Mouse (Mus musculus): Measurements from ENCODE around the gene Snip1.

The Snip1 gene

GRCm38 (mm10) chr4:125099458-125099857 is 33.0 kb downstream of the Snip1 start:
- DNase-seq (ENCODE audit: low spot score in 2 of 2), result peak; percentile 57 to 82

GRCm38 (mm10) chr4:125101334-125101733 is 34.9 kb downstream of the Snip1 start:
- no peak for DNase-seq (ENCODE audit: low spot score in 2 of 2)

- DNase-seq (ENCODE audit: low spot score in 2 of 2), result no peak
Measured at GRCm38 (mm10) chr4:125105354-125105753, 38.9 kb downstream of the Snip1 start.

DNA sequence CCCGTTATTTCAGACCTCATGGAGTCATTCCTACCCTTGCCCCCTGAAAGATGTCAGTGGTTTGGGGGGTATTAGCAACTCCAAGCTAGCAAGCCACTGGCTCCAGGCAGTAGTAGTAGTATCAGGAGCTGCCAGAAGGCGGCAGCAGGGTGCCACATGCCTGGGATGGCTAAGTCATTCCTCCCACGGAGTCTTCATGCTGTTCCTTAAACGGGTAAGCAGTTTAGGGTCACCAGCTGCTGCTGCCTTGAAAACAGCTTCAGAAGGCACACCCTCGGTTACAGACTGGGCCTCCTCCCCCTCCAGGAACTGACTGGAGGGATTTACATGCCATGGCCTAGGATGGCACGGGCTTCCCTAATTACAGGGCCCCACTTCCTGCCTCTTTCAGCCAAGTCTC is 48.2 kb downstream of the Snip1 start:
- peak; percentile 81 to 89 for DNase-seq (ENCODE audit: low spot score in 2 of 2)

DNA sequence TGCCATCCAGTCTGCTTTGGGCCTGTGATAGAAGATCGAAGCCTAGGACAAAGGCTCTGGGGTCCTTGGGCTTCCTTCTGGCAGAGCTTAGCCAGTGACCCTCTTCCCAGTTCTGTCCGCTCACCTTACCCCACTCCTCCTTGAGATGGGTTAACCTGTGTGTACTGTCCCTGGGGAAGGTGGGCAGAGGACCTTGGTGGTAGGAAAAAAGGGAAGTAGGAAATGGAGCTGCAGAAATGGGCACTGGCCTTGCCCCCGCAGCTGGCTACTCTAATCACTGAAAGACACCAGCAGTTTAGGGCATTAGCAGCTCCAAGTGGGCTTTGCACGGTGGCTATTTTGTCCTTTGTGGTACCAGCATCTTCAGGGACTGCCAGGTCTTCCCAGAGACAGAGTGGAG is 48.6 kb downstream of the Snip1 start:
- DNase-seq (ENCODE audit: low spot score in 2 of 2), result no peak

- DNase-seq (ENCODE audit: low spot score in 2 of 2), result no peak
Measured at GRCm38 (mm10) chr4:125115710-125116089, 49.2 kb downstream of the Snip1 start.

DNA sequence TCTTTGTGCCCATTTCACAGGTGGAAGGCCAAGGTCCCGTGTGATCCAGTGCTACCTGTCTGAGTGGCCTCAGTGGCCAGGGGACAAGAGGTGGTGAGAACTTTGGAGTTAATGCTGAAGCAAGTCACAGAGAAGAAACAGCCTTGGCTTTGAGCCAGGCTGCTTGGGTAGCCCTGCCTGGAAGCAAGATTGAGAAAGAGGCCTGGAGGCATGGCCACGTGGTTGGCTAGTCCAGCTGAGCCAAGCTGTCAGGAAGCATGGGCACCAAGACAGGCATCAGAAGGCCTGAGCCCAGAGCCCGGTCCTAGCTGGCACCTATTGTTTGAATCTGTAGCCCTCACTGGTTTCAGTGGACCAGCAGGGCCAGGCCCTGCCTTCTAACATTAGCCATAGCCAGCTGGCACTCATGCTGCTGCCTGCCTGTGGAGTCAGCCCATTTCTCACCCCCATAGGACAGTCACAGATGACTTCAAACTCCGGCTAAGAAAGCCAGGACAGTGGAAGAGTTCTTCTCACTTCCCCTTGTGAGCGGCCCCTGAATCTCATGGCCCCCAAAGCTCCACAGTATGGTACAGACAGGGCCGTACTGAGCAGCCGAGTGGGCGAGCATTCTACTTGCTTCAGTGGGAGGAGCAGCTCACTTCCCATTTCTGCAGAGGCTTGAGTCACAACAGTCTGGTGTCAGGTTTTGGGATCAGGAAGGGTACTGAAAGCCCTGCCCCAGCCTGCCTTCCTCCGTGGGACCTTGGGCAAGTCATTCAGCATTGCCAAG is 49.8 kb downstream of the Snip1 start:
- DNase-seq (ENCODE audit: low spot score in 2 of 2), result peak; percentile 52 to 72

GRCm38 (mm10) chr4:125116929-125117328 is 50.5 kb downstream of the Snip1 start:
- no peak for DNase-seq (ENCODE audit: low spot score in 2 of 2)

GRCm38 (mm10) chr4:125117902-125118320 is 51.4 kb downstream of the Snip1 start:
- no peak for DNase-seq (ENCODE audit: low spot score in 2 of 2)

DNA sequence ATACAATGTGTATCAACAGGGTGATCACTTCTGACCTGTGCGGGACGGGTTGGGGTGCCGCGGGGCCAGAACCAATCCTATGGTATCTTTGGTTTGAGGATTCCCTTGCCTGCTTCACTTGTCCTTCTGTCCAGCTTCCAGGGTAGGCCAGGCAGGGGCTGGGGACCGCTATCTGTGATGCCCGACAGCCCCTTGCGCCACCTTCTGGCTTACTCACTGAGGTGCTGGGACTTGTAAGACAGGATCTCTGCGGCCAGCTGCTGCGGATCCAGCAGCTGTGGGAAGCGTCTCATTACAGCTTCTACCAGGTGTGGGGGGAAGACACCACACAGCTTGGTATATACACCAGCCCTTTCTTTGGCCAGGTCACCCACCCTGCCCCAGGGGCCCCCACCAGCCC is 52.6 kb downstream of the Snip1 start:
- DNase-seq (ENCODE audit: low spot score in 2 of 2), result no peak

DNA sequence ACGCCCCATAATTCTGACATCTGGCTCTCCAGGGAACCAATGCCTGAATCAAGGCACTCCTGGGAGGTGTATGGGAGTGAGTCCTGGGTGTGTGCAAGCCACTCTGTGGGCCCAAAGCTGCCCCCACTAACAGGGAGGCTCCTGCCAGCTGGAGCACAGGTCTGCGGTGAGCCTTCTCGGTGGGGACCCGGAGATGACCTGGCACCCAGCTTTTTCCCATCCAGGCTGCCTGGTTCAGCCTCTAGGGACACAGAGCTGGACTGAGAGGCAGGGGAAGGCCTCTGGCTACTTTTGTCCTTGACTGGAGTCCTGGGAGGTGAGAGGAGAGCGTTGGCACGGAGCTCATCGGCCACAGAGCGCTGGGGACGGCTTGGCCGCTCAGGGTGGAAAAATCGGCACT is 53.2 kb downstream of the Snip1 start:
- no peak for DNase-seq (ENCODE audit: low spot score in 2 of 2)

- DNase-seq (ENCODE audit: low spot score in 2 of 2), result no peak
Measured at GRCm38 (mm10) chr4:125122431-125123278, 56.2 kb downstream of the Snip1 start.

DNA sequence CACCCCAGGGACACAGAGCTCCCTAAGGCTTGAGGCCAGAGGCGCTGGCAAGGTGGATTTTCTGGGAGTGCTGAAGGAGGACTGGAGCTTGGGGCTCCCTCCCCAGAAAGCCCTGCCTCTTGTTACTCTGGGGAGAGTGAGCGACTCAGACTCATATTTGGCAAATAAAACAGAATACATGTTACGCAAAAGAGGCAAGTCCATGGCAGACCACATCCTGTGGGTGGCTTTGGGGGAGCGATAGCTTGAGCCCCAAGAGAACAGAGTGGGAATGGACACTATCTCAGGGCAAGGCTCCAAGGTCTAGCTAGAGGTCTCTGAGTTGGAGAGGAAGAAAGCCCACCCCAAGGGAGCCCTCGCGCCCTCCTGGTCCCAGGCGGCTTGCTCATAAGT is 56.8 kb downstream of the Snip1 start:
- DNase-seq (ENCODE audit: low spot score in 2 of 2), result no peak
